Mouse (Mus musculus): ENCODE measurements around the gene 1700066M21Rik. TPM values are rescaled to one million over a fixed set of nuclear protein-coding genes. Genes with fewer than 3 reads are reported as not detected.

The 1700066M21Rik gene
- 21.0 and 22.3 TPM in 2 replicates for polyA plus RNA-seq (2015; fragmentation: Nextera tagmentation; extraction: Ambion mirVana)

DNA sequence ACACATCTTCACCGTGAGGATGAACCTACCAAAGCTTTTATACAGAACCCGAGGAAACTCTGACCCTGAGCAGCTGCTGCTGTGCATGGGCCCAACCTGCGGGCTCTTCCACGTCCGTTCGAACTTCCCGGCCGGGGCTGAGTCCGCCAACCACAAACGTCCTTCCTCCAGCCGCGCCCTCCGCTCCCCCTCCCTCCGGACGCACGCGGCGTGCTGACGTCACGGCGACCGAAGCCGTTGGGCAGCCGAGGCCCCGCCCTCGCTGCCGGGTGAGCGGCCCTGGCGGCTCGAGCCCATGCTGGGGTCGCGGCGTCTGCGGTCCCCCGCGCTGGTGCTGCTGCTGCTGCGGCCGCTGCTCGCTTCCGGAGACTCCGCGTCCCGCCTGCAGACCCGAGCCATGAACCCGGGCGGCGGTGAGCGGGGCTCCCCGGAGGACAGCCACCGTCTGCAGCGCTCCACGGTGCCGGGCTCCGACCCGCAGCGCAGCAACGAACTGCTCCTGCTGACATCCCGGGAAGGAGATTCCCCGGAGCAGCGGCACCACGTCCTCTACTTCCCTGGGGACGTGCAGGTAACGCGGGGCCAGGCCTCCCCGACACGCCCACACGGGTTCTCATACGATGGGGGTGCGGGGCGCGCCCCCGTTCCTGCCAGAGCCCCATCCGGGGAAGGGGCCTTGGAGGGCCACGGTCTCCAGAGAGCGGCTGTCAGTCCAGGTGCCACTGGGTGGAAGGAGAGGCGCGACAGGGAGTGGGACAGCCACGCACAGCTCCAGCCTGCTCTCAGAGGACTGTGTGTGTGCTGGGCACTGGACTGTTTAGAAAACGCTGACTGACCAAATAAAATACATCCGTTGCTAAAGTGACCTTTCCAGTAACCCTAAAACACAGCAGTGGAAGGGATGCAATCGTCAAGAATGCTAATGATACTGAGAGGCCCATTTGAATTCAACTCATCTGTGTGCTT, at the start of gene 1700066M21Rik:
Gene 1700066M21Rik (plus strand): TSS at position 245 of the 966 bp plus-strand sequence.
- H3K27ac ChIP-seq, result peak within 1 kb of the TSS; percentile 82

DNA sequence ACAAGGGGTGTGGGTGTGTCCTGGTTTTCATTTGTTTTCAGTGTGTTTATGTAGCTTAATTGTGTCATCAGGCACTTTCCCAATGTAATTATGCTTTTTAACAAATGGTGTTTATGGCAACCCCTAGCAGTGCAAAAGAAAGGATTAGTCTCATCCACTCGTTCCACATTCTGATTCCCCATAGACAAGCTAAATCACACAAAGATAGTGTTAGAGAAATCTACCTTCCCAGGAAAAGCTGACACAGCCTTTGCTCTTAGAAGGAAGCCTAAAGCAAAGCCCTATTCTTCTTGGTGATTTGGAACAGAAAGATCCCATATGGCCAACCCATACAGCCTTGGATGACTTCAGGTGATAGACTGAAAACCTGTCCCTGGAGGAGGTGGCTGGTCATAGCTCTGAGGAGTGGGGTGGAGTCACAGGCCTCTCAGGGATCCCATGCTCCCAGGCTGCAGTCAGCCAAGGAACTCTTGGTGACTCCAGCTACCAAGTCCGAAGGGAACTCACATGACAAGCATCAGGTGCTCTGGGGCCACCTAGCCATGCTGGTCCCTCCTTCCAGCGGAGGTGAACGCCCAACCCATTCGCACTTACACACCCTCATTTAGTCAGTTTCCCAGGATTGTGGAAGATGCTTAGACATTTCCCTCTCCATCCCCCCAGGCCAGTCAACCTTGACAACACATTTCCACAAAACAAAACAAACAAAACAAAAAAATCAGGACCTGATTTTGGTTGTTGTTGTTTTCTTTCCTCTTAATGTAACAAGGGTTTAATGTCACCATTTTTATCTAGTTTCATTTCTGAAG, 47.9 kb upstream of the 1700066M21Rik start:
- peak overlapping the region; percentile 77 for H3K27ac ChIP-seq
- no peaks in the 10 kb centered on the region for H3K9me3 ChIP-seq (replicated peaks)
- ATAC-seq, result peak; percentile 81
- H3K27me3 ChIP-seq, result no peaks in the 10 kb centered on the region
- WGBS, result 51% methylated on average over 5 of the region's 5 CpGs
- H3K4me2 ChIP-seq, result no peak overlapping the region
- no peaks in the 10 kb centered on the region for H3K36me3 ChIP-seq (ENCODE audit: poor library complexity, severe bottlenecking)
- H3K9ac ChIP-seq, result no peak overlapping the region
- H3K4me1 ChIP-seq, result peaks cover 54% of the 10 kb centered on the region
- H3K4me3 ChIP-seq, result no peak overlapping the region

More for the DNA sequence above, at the start of gene 1700066M21Rik:
- no peaks in the 10 kb centered on the region; the same call in 1 of the 2 replicates for H3K36me3 ChIP-seq (ENCODE audit: poor library complexity, severe bottlenecking)
- ATAC-seq, result peak; percentile 97
- peak within 1 kb of the TSS; percentile 89 for H3K4me2 ChIP-seq
- H3K4me3 ChIP-seq, result peak within 1 kb of the TSS; percentile 67
- H3K9me3 ChIP-seq (replicated peaks), result no peaks in the 10 kb centered on the region
- under 1% methylated on average over 74 of the region's 81 CpGs for WGBS
- H3K27me3 ChIP-seq, result no peaks in the 10 kb centered on the region
- H3K4me1 ChIP-seq, result peaks cover 22% of the 10 kb centered on the region
- H3K9ac ChIP-seq, result peak within 1 kb of the TSS; percentile 91

DNA sequence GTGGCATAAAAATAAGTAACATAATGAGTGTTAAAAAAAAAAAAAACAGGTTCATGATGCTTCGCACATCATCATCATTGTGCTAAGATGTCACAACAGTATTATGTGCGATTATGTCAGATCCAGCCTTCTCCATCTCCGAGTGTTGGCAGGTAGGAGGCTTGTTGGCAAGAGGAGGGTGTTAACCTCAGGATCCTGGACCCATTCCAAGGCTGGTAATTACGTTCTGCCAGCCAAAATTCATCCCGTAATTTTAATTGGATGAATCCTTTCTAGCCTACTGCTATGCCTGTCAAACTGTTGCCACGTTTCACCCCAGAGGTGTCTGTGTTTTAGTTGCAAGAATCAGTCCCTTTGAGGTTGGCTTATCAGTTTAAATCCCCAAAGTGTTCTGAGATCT, 47.2 kb upstream of the 1700066M21Rik start:
- H3K4me1 ChIP-seq, result peaks cover 53% of the 10 kb centered on the region
- WGBS, result 41% methylated on average over 6 of the region's 6 CpGs
- no peaks in the 10 kb centered on the region for H3K36me3 ChIP-seq (ENCODE audit: poor library complexity, severe bottlenecking)
- ATAC-seq, result peak; percentile 89
- no peak overlapping the region for H3K27ac ChIP-seq
- H3K4me2 ChIP-seq, result no peak overlapping the region
- H3K27me3 ChIP-seq, result no peaks in the 10 kb centered on the region
- no peak overlapping the region for H3K4me3 ChIP-seq
- H3K9me3 ChIP-seq (replicated peaks), result no peaks in the 10 kb centered on the region
- no peak overlapping the region for H3K9ac ChIP-seq

DNA sequence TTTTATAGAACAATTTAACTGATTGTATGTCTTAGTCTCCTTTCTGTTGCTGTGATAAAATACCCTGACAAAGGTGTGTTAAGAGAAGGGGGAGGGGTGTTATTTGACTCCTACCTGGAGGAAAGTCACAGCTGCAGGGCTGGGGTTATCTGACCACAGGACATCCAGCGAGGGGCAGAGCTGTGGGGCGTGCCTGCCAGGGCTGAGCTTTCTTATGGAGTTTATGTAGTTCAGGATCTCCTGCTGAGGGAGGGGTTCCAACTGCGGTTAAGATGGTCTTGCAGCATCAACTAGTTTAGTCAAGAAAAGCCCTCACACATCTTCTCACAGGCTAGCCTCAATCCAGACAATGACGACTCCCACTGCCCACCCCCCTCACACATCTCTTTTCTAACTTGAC, 45.4 kb upstream of the 1700066M21Rik start:
- no peaks in the 10 kb centered on the region for H3K9me3 ChIP-seq (replicated peaks)
- no peak for ATAC-seq
- peaks cover 38% of the 10 kb centered on the region for H3K4me1 ChIP-seq
- H3K27me3 ChIP-seq, result no peaks in the 10 kb centered on the region
- H3K27ac ChIP-seq, result no peak overlapping the region
- no peak overlapping the region for H3K4me3 ChIP-seq
- H3K4me2 ChIP-seq, result no peak overlapping the region
- H3K9ac ChIP-seq, result no peak overlapping the region
- H3K36me3 ChIP-seq (ENCODE audit: poor library complexity, severe bottlenecking), result no peaks in the 10 kb centered on the region
- 51% methylated on average over 4 of the region's 4 CpGs for WGBS

DNA sequence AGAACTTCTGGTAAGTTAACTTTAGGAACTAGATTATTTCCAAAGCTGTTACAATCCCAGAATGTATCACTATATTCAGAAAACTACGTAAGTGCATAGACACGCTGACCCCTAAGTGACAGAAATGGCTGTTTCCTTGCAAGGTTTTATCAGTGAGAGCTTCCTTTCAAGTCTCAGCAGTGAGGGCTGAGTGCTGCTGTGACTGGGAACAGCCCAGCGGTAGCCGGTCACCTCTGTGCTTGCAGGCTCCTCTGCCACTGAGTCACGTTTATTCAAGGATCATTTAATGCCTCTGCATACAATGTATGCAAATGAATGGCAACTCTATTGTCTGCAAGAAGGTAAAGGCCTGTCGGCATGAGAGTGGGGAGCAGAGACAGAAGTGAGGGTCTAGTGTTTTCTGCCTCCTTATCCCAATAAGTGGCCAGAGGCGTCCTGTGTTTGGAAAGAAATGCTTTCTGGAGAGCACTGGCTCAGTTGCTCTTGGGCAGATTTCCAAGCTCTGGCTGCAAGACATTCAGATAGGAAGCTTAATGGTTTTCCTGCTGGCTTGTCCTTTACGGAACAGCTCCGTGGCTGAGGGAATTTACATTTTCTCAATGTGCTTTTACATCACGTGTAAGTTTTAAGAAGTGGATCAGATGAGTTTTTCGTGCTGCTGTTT, 43.7 kb upstream of the 1700066M21Rik start:
- H3K4me3 ChIP-seq, result no peak overlapping the region
- no peaks in the 10 kb centered on the region for H3K36me3 ChIP-seq (ENCODE audit: poor library complexity, severe bottlenecking)
- 22% methylated on average over 11 of the region's 11 CpGs for WGBS
- ATAC-seq, result no peak
- H3K27me3 ChIP-seq, result no peaks in the 10 kb centered on the region
- H3K27ac ChIP-seq, result peak overlapping the region; percentile 41; the same call in 1 of the 2 replicates
- peaks cover 30% of the 10 kb centered on the region for H3K4me1 ChIP-seq
- no peaks in the 10 kb centered on the region for H3K9me3 ChIP-seq (replicated peaks)
- peak overlapping the region; percentile 15; the same call in 1 of the 2 replicates for H3K4me2 ChIP-seq
- no peak overlapping the region for H3K9ac ChIP-seq

DNA sequence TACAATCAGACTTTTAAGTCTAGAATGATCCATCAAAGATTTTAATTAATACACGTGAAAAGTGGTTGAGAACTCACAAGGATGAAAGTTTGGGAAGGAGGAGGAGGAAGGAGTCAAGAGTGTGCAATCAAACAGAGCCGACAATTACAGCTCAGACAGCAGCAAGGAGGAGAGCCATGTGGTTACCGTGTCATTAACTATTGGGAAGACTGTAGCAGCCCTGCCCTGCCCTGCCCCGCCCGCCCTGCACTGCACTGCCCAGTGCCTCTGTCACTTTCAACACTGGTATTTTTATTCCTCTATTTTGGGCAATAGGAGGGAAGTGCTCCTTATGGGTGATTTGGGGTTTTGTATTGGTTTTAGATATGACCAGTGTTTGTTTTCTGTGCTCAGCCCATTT, 42.2 kb upstream of the 1700066M21Rik start:
- 83% methylated on average over 5 of the region's 5 CpGs for WGBS
- H3K27ac ChIP-seq, result no peak overlapping the region

DNA sequence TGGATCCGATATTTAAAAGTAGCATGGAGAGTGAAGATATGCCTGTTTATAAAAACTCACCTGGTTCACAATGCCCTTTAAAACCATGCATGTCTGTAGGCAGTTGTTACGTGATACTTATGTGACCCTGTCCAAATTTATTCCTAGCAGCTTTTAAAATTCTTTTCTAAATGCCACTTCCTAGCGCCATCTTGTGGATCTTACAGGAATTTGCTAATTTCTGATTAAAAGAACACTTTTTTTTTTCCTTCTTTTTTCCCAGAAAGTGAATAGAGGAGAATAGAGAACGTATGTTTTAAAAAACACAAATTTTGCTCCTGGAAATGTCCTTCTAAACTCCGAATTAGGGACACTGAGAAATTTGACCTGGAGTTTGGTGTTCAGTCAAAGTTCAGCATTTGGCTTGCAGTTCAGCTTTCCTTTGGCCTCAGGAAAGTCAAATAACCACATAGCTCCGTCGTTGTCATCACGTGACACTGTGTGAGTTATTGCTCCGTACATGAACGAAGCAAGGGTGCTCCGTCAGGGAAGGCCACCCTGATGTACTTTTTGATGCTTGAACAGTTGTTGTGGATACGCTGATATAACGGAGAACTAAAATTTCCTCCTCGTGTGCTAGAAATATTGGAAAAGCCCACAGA, 38.1 kb upstream of the 1700066M21Rik start:
- no peak for ATAC-seq
- H3K27ac ChIP-seq, result no peak overlapping the region
- no peaks in the 10 kb centered on the region for H3K27me3 ChIP-seq
- H3K4me1 ChIP-seq, result peaks cover 12% of the 10 kb centered on the region
- H3K4me2 ChIP-seq, result no peak overlapping the region
- 57% methylated on average over 14 of the region's 14 CpGs for WGBS
- H3K4me3 ChIP-seq, result no peak overlapping the region
- H3K9me3 ChIP-seq (replicated peaks), result no peaks in the 10 kb centered on the region
- H3K36me3 ChIP-seq (ENCODE audit: poor library complexity, severe bottlenecking), result no peaks in the 10 kb centered on the region
- H3K9ac ChIP-seq, result no peak overlapping the region

More for the DNA sequence above, 42.2 kb upstream of the 1700066M21Rik start:
- no peaks in the 10 kb centered on the region for H3K9me3 ChIP-seq (replicated peaks)
- peaks cover 19% of the 10 kb centered on the region for H3K4me1 ChIP-seq
- H3K9ac ChIP-seq, result no peak overlapping the region
- no peaks in the 10 kb centered on the region for H3K27me3 ChIP-seq
- no peaks in the 10 kb centered on the region for H3K36me3 ChIP-seq (ENCODE audit: poor library complexity, severe bottlenecking)
- ATAC-seq, result no peak
- no peak overlapping the region for H3K4me3 ChIP-seq
- H3K4me2 ChIP-seq, result no peak overlapping the region

DNA sequence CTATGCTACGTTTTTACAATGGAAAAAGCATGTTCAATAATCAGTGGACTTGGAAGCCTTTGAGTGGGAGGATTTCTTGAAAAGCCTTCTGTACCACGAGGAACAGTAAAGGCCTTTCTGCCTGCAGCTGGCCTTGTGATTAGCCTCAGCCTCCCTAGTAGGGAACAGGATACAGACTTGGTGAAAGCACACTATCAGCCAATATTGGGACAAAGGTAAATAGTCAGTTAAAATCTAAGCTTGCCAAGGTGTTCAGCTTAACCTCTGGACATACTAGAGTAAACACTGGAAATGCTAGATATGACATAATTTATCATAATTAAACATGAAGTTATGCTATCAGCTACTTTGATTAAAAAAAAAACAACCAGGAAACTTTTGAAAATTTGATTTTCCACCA, 36.2 kb upstream of the 1700066M21Rik start:
- Histone ChIP-seq H3K4me2 (no peak overlapping the region), H3K36me3 (ENCODE audit: poor library complexity, severe bottlenecking) (no peaks in the 10 kb centered on the region), H3K27me3 (no peaks in the 10 kb centered on the region), H3K27ac (no peak overlapping the region), H3K4me3 (no peak overlapping the region), H3K9ac (no peak overlapping the region), H3K4me1 (peaks cover 12% of the 10 kb centered on the region), H3K9me3 (replicated peaks) (no peaks in the 10 kb centered on the region)
- 0% methylated on average over 2 of the region's 2 CpGs for WGBS
- no peak for ATAC-seq

DNA sequence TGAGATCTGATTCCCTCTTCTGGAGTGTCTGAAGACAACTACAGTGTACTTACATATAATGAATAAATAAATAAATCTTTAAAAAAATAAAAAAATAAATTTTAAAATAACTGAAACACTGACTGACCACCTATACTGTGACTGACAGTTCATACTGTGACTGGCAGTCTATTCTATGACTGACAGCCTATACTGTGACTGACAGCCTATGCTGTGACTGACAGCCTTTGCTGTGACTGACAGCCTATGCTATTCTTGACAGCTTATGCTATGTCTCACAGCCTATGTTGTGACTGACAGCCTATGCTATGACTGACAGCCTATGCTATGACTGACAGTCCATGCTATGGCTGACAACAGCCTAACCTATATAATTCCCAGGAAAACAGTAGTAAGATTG, 29.9 kb upstream of the 1700066M21Rik start:
- peaks cover 8% of the 10 kb centered on the region for H3K4me1 ChIP-seq
- no peak overlapping the region for H3K4me2 ChIP-seq
- H3K27me3 ChIP-seq, result no peaks in the 10 kb centered on the region
- no peaks in the 10 kb centered on the region for H3K9me3 ChIP-seq (replicated peaks)
- no peak overlapping the region for H3K9ac ChIP-seq
- no peak overlapping the region for H3K27ac ChIP-seq
- H3K4me3 ChIP-seq, result no peak overlapping the region
- H3K36me3 ChIP-seq (ENCODE audit: poor library complexity, severe bottlenecking), result no peaks in the 10 kb centered on the region
- 0 out of 2 replicates have a peak, but pooled peaks have one; percentile 48 for ATAC-seq

DNA sequence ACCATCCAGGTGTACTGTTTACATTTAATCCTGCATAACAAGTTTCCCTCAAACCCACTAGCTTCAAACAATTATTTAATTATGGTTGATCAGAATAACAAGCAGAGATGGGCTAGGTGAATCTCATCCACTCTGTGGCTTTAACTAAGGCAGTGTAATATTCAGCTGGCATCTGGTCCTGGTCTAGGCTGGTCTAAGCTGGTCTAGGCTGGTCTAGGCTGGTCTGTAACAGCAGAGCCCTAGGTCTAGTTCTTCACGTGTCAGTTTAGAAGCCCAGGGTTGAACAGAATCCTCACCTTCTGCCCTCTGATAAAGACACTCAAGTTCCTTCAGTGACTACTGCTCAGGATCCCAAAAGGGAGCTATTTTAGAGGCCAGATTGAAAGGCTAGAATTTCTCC, 25.5 kb upstream of the 1700066M21Rik start:
- no peak for ATAC-seq
- 78% methylated on average over 1 of the region's 1 CpGs for WGBS
- no peak overlapping the region for H3K4me2 ChIP-seq
- no peaks in the 10 kb centered on the region for H3K27me3 ChIP-seq
- H3K9ac ChIP-seq, result no peak overlapping the region
- no peak overlapping the region for H3K27ac ChIP-seq
- no peaks in the 10 kb centered on the region for H3K4me1 ChIP-seq
- no peaks in the 10 kb centered on the region for H3K9me3 ChIP-seq (replicated peaks)
- H3K4me3 ChIP-seq, result no peak overlapping the region
- H3K36me3 ChIP-seq (ENCODE audit: poor library complexity, severe bottlenecking), result no peaks in the 10 kb centered on the region

DNA sequence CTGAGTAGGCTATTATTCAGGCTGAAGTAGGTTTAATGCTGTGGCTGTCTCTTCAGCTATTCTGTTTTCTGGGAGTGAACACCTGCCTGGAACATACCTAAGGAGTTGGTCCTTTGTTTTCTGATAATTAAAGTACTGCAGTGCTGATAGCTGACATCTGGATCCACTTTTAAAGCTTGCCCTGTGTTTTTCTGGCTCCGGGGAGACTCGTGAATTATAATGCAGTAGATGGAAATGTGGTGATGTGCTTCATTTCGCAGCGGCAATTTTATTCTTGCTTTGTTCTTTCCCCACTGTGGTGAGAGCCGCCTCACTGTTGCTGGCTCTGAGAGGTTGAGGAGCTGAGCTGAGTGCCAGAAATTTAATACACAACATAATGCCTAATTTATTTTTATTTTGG, 18.9 kb upstream of the 1700066M21Rik start:
- ATAC-seq, result peak; percentile 24; the same call in 1 of the 2 replicates

More for the DNA sequence above, 18.9 kb upstream of the 1700066M21Rik start:
- no peak overlapping the region for H3K4me3 ChIP-seq
- no peaks in the 10 kb centered on the region for H3K36me3 ChIP-seq (ENCODE audit: poor library complexity, severe bottlenecking)
- H3K9ac ChIP-seq, result no peak overlapping the region
- H3K27ac ChIP-seq, result no peak overlapping the region
- H3K4me1 ChIP-seq, result no peaks in the 10 kb centered on the region
- no peaks in the 10 kb centered on the region for H3K9me3 ChIP-seq (replicated peaks)
- H3K4me2 ChIP-seq, result no peak overlapping the region
- H3K27me3 ChIP-seq, result no peaks in the 10 kb centered on the region
- 76% methylated on average over 5 of the region's 5 CpGs for WGBS

All from forebrain, embryonic 13.5 days (tissue).